Mouse (Mus musculus) stomach, postnatal 0 days (tissue): ENCODE measurements around the gene Zfp239. TPM values are rescaled to one million over a fixed set of nuclear protein-coding genes. Genes with fewer than 3 reads are reported as not detected.

Experiments
- ATAC-seq: fragments of 200-750 bp; cut with Nextera tagmentation; 2 replicates; pipeline ENCODE4 v1.8.0; 2017; ENCODE audit not compliant: low FRiP score, low TSS enrichment
- DNase-seq: peaks from one replicate; pipeline ENCODE4 v3.0.0-alpha.2; 2016; ENCODE audit warnings: low spot score
- H3K27ac ChIP-seq: fragments of 300-500 bp; sonication (generic); replicated peaks from 2 replicates; pipeline ENCODE4 v1.5.1; 2014; ENCODE audit warnings: mild to moderate bottlenecking, control low read depth
- H3K27me3 ChIP-seq: fragments of 300-500 bp; sonication (generic); 2 replicates; pipeline ENCODE4 v1.6.1; 2014; ENCODE audit warnings: low read length; ENCODE audit not compliant: control insufficient read depth, insufficient read depth
- H3K36me3 ChIP-seq: fragments of 300-500 bp; sonication (generic); 2 replicates; pipeline ENCODE4 v1.6.1; 2014; ENCODE audit warnings: low read length, mixed read lengths; ENCODE audit not compliant: control insufficient read depth, insufficient read depth
- H3K4me1 ChIP-seq: fragments of 300-500 bp; sonication (generic); replicated peaks from 2 replicates; pipeline ENCODE4 v1.6.1; 2014; ENCODE audit warnings: antibody characterized with exemption; ENCODE audit not compliant: control insufficient read depth, insufficient read depth
- H3K4me2 ChIP-seq: fragments of 300-500 bp; sonication (generic); replicated peaks from 2 replicates; pipeline ENCODE4 v1.6.1; 2014; ENCODE audit warnings: low read depth, mild to moderate bottlenecking, control low read depth, moderate library complexity
- H3K4me3 ChIP-seq: fragments of 300-500 bp; sonication (generic); 2 replicates; pipeline ENCODE4 v1.5.1; 2014; ENCODE audit warnings: low read depth, low read length, control low read depth
- H3K9ac ChIP-seq: fragments of 300-500 bp; sonication (generic); 2 replicates; pipeline ENCODE4 v1.6.1; 2014; ENCODE audit warnings: mild to moderate bottlenecking, low read length, control low read depth, mixed read lengths
- H3K9me3 ChIP-seq: fragments of 300-500 bp; sonication (generic); 2 replicates; pipeline ENCODE4 v1.6.1; 2016; ENCODE audit warnings: low read length; ENCODE audit not compliant: control insufficient read depth
- CTCF ChIP-seq: IDR thresholded peaks from 2 replicates; pipeline ENCODE4 v1.5.1; 2016; ENCODE audit warnings: antibody characterized with exemption, low read depth, mild to moderate bottlenecking, moderate library complexity
- EP300 ChIP-seq: optimal IDR thresholded peaks from 2 replicates; pipeline ENCODE3; 2016; ENCODE audit warnings: antibody characterized with exemption
- WGBS: fragments of 180-500 bp; shearing (Covaris S2); extraction: QIAGEN DNeasy Blood & Tissue Kit; methylation state at CpG from one replicate; pipeline ENCODE4 v1.1.7; 2014; 5-methylcytosine and 5-hydroxymethylcytosine counted together
- polyA plus RNA-seq: library from polyadenylated mRNA; unstranded; fragments of >200 nt; fragmentation: Nextera tagmentation; extraction: Ambion mirVana; gene quantifications from 2 replicates; pipeline ENCODE4 v1.2.1, GENCODE M21; 2015

Gene Zfp239
- polyA plus RNA-seq, 1 experiment from 2014 or later: 2.0 TPM

DNA sequence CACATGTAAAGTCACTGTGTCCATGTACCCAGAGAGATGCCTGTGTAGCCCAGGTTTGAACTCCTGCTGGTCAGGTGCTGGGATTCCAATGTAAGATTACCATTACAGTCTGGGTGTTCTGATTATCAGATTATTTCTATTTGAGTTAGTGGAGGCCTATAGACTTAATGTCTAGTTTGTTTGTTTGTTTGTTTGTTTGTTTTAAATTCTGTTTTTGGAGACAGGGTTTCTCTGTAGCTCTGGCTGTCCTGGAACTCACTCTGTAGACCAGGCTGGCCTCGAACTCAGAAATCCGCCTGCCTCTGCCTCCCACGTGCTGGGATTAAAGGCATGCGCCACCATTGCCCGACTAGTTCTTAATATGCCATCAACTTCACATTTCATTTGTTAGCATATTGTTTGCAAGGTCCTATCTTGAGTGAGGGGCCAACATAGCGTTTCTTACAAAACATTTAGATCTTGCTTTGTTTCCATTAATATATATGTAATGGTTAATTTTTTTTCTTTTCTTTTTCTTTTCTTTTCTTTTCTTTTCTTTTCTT is 48.3 kb downstream of the Zfp239 start:
- Histone ChIP-seq H3K4me3 (no peak overlapping the region), H3K9ac (no peak overlapping the region), H3K9me3 (no peaks in the 10 kb centered on the region), H3K27me3 (no peaks in the 10 kb centered on the region), H3K4me1 (0 out of 2 replicates have a peak, but pooled peaks cover 3% of the 10 kb centered on the region), H3K27ac (no peak overlapping the region), H3K4me2 (no peak overlapping the region), H3K36me3 (no peaks in the 10 kb centered on the region)
- ATAC-seq (no peak), DNase-seq (no peak)
- WGBS: 73% methylated on average over 6 of the region's 6 CpGs
- TF ChIP-seq EP300 (no peak), CTCF (no peak)

DNA sequence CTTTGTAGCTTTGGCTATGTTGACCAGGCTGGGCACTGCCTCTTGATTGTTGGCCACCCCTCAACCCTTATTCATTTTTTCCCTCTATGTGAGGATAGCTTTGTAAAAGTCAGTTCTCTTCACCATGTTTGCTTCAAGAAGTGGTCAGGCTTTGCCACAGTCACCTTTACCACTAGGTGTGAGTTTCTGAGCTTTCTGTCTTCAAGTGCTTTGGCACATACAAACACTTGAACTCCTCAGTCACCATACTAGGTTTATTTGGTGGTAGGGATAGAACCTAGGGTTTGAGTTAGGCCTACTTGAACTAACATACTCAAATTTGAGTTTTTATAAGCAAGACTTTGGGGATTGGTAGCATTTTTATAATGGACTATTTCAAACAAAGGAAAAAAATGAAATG is 52.6 kb downstream of the Zfp239 start:
- Histone ChIP-seq H3K27ac (no peak overlapping the region), H3K4me3 (no peak overlapping the region), H3K27me3 (no peaks in the 10 kb centered on the region), H3K36me3 (no peaks in the 10 kb centered on the region), H3K9ac (no peak overlapping the region), H3K9me3 (no peaks in the 10 kb centered on the region), H3K4me2 (no peak overlapping the region), H3K4me1 (no peaks in the 10 kb centered on the region)
- ATAC-seq: no peak
- DNase-seq: no peak
- TF ChIP-seq EP300 (no peak), CTCF (no peak)

DNA sequence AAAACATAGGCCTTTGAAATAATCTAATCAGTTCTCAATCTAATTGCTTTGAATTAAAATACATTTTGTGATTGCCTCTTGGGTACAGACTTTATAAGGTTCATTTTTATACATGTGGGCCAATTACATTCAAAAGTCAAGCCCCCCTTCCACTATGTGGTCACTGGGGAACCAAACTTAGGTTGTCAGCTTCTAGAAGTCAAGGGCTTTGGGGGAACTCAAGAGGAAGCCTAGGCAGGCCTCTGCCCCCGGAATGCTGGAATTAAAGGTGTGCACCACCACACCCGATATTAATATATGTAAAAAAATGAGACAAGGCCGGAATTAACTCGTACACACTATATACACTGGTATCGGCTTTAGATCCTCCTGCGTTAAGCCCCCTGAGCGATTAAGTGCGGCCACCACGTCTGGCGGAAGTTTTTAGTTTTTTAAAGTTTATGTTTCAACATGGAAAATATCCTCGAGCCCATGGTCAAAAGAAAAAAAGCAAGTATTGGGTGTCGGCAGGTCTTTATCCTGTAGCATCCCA is 54.4 kb downstream of the Zfp239 start:
- DNase-seq: no peak
- WGBS: under 1% methylated on average over 12 of the region's 12 CpGs
- H3K9me3 ChIP-seq: no peaks in the 10 kb centered on the region
- H3K4me1 ChIP-seq: no peaks in the 10 kb centered on the region
- H3K4me2 ChIP-seq: peak overlapping the region; percentile 69
- H3K27me3 ChIP-seq: no peaks in the 10 kb centered on the region
- no peak for ATAC-seq
- peak overlapping the region; percentile 76 for H3K9ac ChIP-seq
- peak overlapping the region; percentile 98 for H3K27ac ChIP-seq
- TF ChIP-seq CTCF (no peak), EP300 (no peak)
- peak overlapping the region; percentile 63 for H3K4me3 ChIP-seq
- no peaks in the 10 kb centered on the region for H3K36me3 ChIP-seq

DNA sequence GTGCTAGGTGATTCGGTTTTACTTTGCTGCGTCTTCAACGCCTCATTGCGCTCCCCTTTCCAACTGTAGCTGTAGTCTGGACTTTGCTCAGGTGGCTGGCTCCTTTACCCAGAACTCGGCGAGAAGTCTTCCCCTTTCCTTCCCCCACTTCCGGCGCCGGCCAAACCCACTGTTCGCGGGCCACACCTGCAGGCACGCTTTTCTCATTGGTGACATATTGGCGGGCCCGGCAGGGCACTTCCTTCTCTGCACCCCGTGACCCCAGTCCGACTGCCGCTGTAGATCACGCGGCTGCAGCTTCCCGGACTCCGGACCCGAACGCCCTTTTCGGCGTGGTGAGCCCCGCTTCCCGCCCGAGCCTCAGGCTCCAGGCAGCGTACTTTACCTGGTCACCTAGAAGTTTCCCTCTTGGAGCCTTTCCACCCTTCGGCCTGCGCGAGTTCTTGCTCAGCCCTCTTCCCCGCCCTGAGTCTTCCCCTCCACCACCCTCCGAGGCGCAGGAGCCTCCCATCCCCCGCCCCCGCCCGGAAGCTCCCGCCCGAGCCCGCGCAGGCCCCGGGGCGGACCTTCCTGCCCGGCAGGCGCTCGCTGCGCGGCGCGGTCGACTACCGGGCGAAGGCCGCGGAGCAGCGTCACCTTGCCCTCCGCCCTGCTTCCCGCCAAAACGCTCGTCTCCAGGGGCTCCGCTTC is 55.0 kb downstream of the Zfp239 start:
- peak overlapping the region; percentile 98 for H3K27ac ChIP-seq
- peak overlapping the region; percentile 63 for H3K4me3 ChIP-seq
- WGBS: under 1% methylated on average over 62 of the region's 62 CpGs
- peak; percentile 97 for ATAC-seq
- H3K36me3 ChIP-seq: 0 out of 2 replicates have a peak, but pooled peaks cover 2% of the 10 kb centered on the region
- H3K4me1 ChIP-seq: no peaks in the 10 kb centered on the region
- H3K9me3 ChIP-seq: no peaks in the 10 kb centered on the region
- H3K4me2 ChIP-seq: peak overlapping the region; percentile 69
- peak; percentile 94 for DNase-seq
- peak overlapping the region; percentile 76 for H3K9ac ChIP-seq
- no peaks in the 10 kb centered on the region for H3K27me3 ChIP-seq
- TF ChIP-seq CTCF: no peak
- no peak for TF ChIP-seq EP300

DNA sequence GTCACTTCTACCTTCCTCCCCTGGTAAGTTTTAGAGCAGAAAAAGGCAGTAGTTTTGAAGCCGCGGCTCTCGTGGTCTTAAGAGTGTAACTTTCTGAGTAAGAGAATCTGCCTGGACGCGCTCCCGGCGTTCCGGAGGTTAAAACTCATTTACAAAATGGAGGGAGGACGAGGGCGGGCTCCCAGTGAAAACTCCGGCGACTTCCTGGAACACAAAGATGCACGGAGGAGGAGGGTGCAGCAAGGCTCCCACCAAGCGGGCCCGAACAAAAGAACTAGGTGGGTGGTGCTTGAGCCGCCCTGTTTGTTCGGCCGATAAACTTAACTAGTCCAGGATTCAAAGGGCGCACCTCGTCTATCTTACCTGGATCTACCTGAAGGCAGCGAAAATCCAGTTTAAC is 55.7 kb downstream of the Zfp239 start:
- WGBS: under 1% methylated on average over 21 of the region's 21 CpGs
- H3K4me1 ChIP-seq: no peaks in the 10 kb centered on the region

DNA sequence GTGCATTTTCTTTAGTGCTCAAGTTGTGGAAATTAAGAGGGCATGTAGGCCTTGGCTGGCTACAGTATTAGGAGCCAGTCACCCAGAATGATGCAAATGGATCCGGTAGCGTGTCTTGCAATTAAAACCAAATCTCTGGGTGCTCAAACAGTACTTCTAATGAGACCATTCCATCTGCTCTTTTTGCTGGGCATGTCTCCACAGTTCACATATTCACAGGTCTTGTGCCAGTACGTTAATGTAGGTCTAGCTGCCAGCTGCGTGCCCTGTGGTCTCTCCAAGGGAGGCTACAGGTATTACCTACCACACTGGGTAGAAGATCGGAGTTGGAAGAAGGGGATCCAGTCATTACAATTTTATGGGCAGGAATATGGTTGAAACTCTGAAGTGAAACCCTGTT is 56.1 kb downstream of the Zfp239 start:
- Histone ChIP-seq H3K27me3 (no peaks in the 10 kb centered on the region), H3K4me1 (no peaks in the 10 kb centered on the region), H3K4me3 (peak overlapping the region; percentile 63), H3K9ac (peak overlapping the region; percentile 76), H3K27ac (peak overlapping the region; percentile 98), H3K4me2 (peak overlapping the region; percentile 69), H3K9me3 (no peaks in the 10 kb centered on the region), H3K36me3 (0 out of 2 replicates have a peak, but pooled peaks cover 4% of the 10 kb centered on the region)
- no peak for DNase-seq
- no peak for ATAC-seq
- 6% methylated on average over 5 of the region's 5 CpGs for WGBS
- TF ChIP-seq EP300: no peak
- TF ChIP-seq CTCF: no peak

More for the DNA sequence above, 55.7 kb downstream of the Zfp239 start:
- no peaks in the 10 kb centered on the region for H3K9me3 ChIP-seq
- H3K27ac ChIP-seq: peak overlapping the region; percentile 98
- H3K27me3 ChIP-seq: no peaks in the 10 kb centered on the region
- H3K4me3 ChIP-seq: peak overlapping the region; percentile 63
- H3K9ac ChIP-seq: peak overlapping the region; percentile 76
- H3K4me2 ChIP-seq: peak overlapping the region; percentile 69
- DNase-seq (peak; percentile 90), ATAC-seq (peak; percentile 83)
- 0 out of 2 replicates have a peak, but pooled peaks cover 4% of the 10 kb centered on the region for H3K36me3 ChIP-seq
- TF ChIP-seq CTCF (peak; percentile 19), EP300 (peak; percentile 36)
